Mouse (Mus musculus): ENCODE data around the gene Rpia. TPM values are rescaled to one million over a fixed set of nuclear protein-coding genes. Genes with fewer than 3 reads are reported as not detected.

Rpia gene
- polyA plus RNA-seq, 2 experiments = 4.7 to 36.7 TPM

- H3K27ac ChIP-seq = no peak overlapping the region
- no peak for ATAC-seq (ENCODE audit: insufficient read depth)
- 81% methylated on average over 3 of the region's 3 CpGs for WGBS (ENCODE audit: insufficient replicate concordance)
- TF ChIP-seq EP300 (IDR thresholded peaks at IDR 0.05; ENCODE audit: low read depth) (no peak), CTCF (IDR thresholded peaks at IDR 0.05; ENCODE audit: low read depth) (no peak)
- peaks cover 36% of the 10 kb centered on the region for H3K36me3 ChIP-seq (replicated peaks; ENCODE audit: control insufficient read depth, insufficient read depth, low read depth)
- H3K9me3 ChIP-seq (ENCODE audit: control insufficient read depth, low read length) = no peaks in the 10 kb centered on the region
- no peak overlapping the region for H3K9ac ChIP-seq (replicated peaks)
- no peak overlapping the region for H3K4me3 ChIP-seq (ENCODE audit: insufficient read depth in 1 of 2, low read depth in 2 of 2, low read length in 2 of 2)
- no peak for DNase-seq (ENCODE audit: low read depth in 3 of 3, low spot score in 3 of 3)
- H3K4me2 ChIP-seq (ENCODE audit: low read depth) = no peak overlapping the region
- H3K4me1 ChIP-seq (replicated peaks; ENCODE audit: control insufficient read depth in 2 of 2, insufficient read depth in 2 of 2, low read length in 1 of 2) = peaks cover 22 to 26% of the 10 kb centered on the region in 2 experiments
- no peaks in the 10 kb centered on the region for H3K27me3 ChIP-seq (ENCODE audit: control insufficient read depth, insufficient read depth, low read length)
Observed at GRCm38 (mm10) chr6:70784811-70785210, 7.2 kb downstream of the Rpia start.

- Histone ChIP-seq H3K4me3 (ENCODE audit: insufficient read depth in 1 of 2, low read depth in 2 of 2, low read length in 2 of 2) (no peak overlapping the region), H3K27me3 (ENCODE audit: control insufficient read depth, insufficient read depth, low read length) (no peaks in the 10 kb centered on the region), H3K9ac (replicated peaks) (no peak overlapping the region), H3K36me3 (replicated peaks; ENCODE audit: control insufficient read depth, insufficient read depth, low read depth) (peaks cover 35% of the 10 kb centered on the region), H3K4me2 (ENCODE audit: low read depth) (no peak overlapping the region), H3K27ac (no peak overlapping the region), H3K4me1 (replicated peaks; ENCODE audit: control insufficient read depth in 2 of 2, insufficient read depth in 2 of 2, low read length in 1 of 2) (peaks cover 4 to 9% of the 10 kb centered on the region in 2 experiments; a peak in 3 of 4 replicates), H3K9me3 (ENCODE audit: control insufficient read depth, low read length) (no peaks in the 10 kb centered on the region)
- WGBS (ENCODE audit: insufficient replicate concordance) = 85% methylated on average over 2 of the region's 2 CpGs
- DNase-seq (ENCODE audit: low read depth in 3 of 3, low spot score in 3 of 3) (no peak), ATAC-seq (ENCODE audit: insufficient read depth) (no peak)
- no peak for TF ChIP-seq CTCF (IDR thresholded peaks at IDR 0.05; ENCODE audit: low read depth)
- TF ChIP-seq EP300 (IDR thresholded peaks at IDR 0.05; ENCODE audit: low read depth) = no peak
Observed at GRCm38 (mm10) chr6:70781336-70781735, 10.7 kb downstream of the Rpia start.

GRCm38 (mm10) chr6:70774372-70774771 is 17.7 kb downstream of the Rpia start:
- Histone ChIP-seq H3K27me3 (ENCODE audit: control insufficient read depth, insufficient read depth, low read length) (no peaks in the 10 kb centered on the region), H3K9me3 (ENCODE audit: control insufficient read depth, low read length) (no peaks in the 10 kb centered on the region), H3K27ac (no peak overlapping the region), H3K36me3 (replicated peaks; ENCODE audit: control insufficient read depth, insufficient read depth, low read depth) (peaks cover 45% of the 10 kb centered on the region), H3K4me2 (ENCODE audit: low read depth) (no peak overlapping the region), H3K9ac (replicated peaks) (no peak overlapping the region), H3K4me3 (ENCODE audit: insufficient read depth in 1 of 2, low read depth in 2 of 2, low read length in 2 of 2) (no peak overlapping the region), H3K4me1 (replicated peaks; ENCODE audit: control insufficient read depth in 2 of 2, insufficient read depth in 2 of 2, low read length in 1 of 2) (peaks cover 4 to 6% of the 10 kb centered on the region in 2 experiments; a peak in 3 of 4 replicates)
- TF ChIP-seq CTCF (IDR thresholded peaks at IDR 0.05; ENCODE audit: low read depth) = no peak
- TF ChIP-seq EP300 (IDR thresholded peaks at IDR 0.05; ENCODE audit: low read depth) = no peak
- 85% methylated on average over 2 of the region's 2 CpGs for WGBS (ENCODE audit: insufficient replicate concordance)
- no peak for DNase-seq (ENCODE audit: low read depth in 3 of 3, low spot score in 3 of 3)
- no peak for ATAC-seq (ENCODE audit: insufficient read depth)

GRCm38 (mm10) chr6:70773769-70774168 is 18.3 kb downstream of the Rpia start:
- 37% methylated on average over 5 of the region's 5 CpGs for WGBS (ENCODE audit: insufficient replicate concordance)
- Histone ChIP-seq H3K4me2 (ENCODE audit: low read depth) (no peak overlapping the region), H3K9ac (replicated peaks) (no peak overlapping the region), H3K9me3 (ENCODE audit: control insufficient read depth, low read length) (no peaks in the 10 kb centered on the region), H3K27ac (no peak overlapping the region), H3K27me3 (ENCODE audit: control insufficient read depth, insufficient read depth, low read length) (no peaks in the 10 kb centered on the region), H3K4me3 (ENCODE audit: insufficient read depth in 1 of 2, low read depth in 2 of 2, low read length in 2 of 2) (no peak overlapping the region), H3K4me1 (replicated peaks; ENCODE audit: control insufficient read depth in 2 of 2, insufficient read depth in 2 of 2, low read length in 1 of 2) (peaks cover 4 to 6% of the 10 kb centered on the region in 2 experiments; a peak in 3 of 4 replicates), H3K36me3 (replicated peaks; ENCODE audit: control insufficient read depth, insufficient read depth, low read depth) (peaks cover 49% of the 10 kb centered on the region)
- DNase-seq (ENCODE audit: low read depth in 3 of 3, low spot score in 3 of 3) (no peak), ATAC-seq (ENCODE audit: insufficient read depth) (no peak; the same call in 1 of the 2 replicates)
- TF ChIP-seq CTCF (IDR thresholded peaks at IDR 0.05; ENCODE audit: low read depth) = no peak
- TF ChIP-seq EP300 (IDR thresholded peaks at IDR 0.05; ENCODE audit: low read depth) = no peak

- Histone ChIP-seq H3K36me3 (replicated peaks; ENCODE audit: control insufficient read depth, insufficient read depth, low read depth) (peaks cover 64% of the 10 kb centered on the region), H3K4me2 (ENCODE audit: low read depth) (no peak overlapping the region)
- 34% methylated on average over 6 of the region's 6 CpGs for WGBS (ENCODE audit: insufficient replicate concordance)
Observed at GRCm38 (mm10) chr6:70768769-70769168, 23.3 kb downstream of the Rpia start.

More at GRCm38 (mm10) chr6:70768769-70769168, 23.3 kb downstream of the Rpia start:
- DNase-seq (ENCODE audit: low read depth in 3 of 3, low spot score in 3 of 3) (peak in 2 of 3 experiments; percentile 45 to 49), ATAC-seq (ENCODE audit: insufficient read depth) (peak; percentile 60; the same call in 1 of the 2 replicates)
- Histone ChIP-seq H3K4me1 (replicated peaks; ENCODE audit: control insufficient read depth in 2 of 2, insufficient read depth in 2 of 2, low read length in 1 of 2) (no peaks in the 10 kb centered on the region), H3K9me3 (ENCODE audit: control insufficient read depth, low read length) (no peaks in the 10 kb centered on the region), H3K4me3 (ENCODE audit: insufficient read depth in 1 of 2, low read depth in 2 of 2, low read length in 2 of 2) (no peak overlapping the region), H3K27ac (no peak overlapping the region), H3K9ac (replicated peaks) (no peak overlapping the region), H3K27me3 (ENCODE audit: control insufficient read depth, insufficient read depth, low read length) (no peaks in the 10 kb centered on the region)
- TF ChIP-seq CTCF (IDR thresholded peaks at IDR 0.05; ENCODE audit: low read depth) (peak; percentile 98), EP300 (IDR thresholded peaks at IDR 0.05; ENCODE audit: low read depth) (no peak)

Data from liver, embryonic 14.5 days (tissue).